Mouse (Mus musculus) C2C12 (cell line): ENCODE measurements around the gene Chp1. TPM values are rescaled to one million over a fixed set of nuclear protein-coding genes. Genes with fewer than 3 reads are reported as not detected.

Experiments
- H3K27me3 ChIP-seq: one replicate; pipeline ENCODE4 v1.6.1; 2011; ENCODE audit not compliant: control insufficient read depth, insufficient read depth, insufficient read length
- H3K36me3 ChIP-seq: one replicate; pipeline ENCODE4 v1.6.1; 2011; ENCODE audit not compliant: control insufficient read depth, insufficient read depth
- H3K4me3 ChIP-seq: one replicate; pipeline ENCODE4 v1.5.1; 2011; ENCODE audit warnings: mild to moderate bottlenecking, control low read depth; ENCODE audit not compliant: poor library complexity, insufficient read depth, severe bottlenecking
- H3K79me2 ChIP-seq: one replicate; pipeline ENCODE4 v1.6.1; 2011; ENCODE audit not compliant: control insufficient read depth, insufficient read depth
- H3K79me3 ChIP-seq: one replicate; pipeline ENCODE4 v1.6.1; 2011; ENCODE audit warnings: low read depth, control low read depth
- H3ac ChIP-seq: one replicate; pipeline ENCODE3; 2011; ENCODE audit warnings: low read depth; ENCODE audit not compliant: control insufficient read depth, insufficient read length
- CEBPB ChIP-seq: IDR thresholded peaks from one replicate; pipeline ENCODE4 v1.6.1; 2011; ENCODE audit warnings: low read depth, mild to moderate bottlenecking, control low read depth, moderate library complexity
- CTCF ChIP-seq: IDR thresholded peaks from one replicate; pipeline ENCODE4 v1.5.1; 2011; ENCODE audit not compliant: control insufficient read depth, insufficient read depth, insufficient read length
- FOSL1 ChIP-seq: IDR thresholded peaks from one replicate; pipeline ENCODE4 v1.8.0; 2011; ENCODE audit warnings: mild to moderate bottlenecking, low read length; ENCODE audit not compliant: poor library complexity, insufficient read depth, severe bottlenecking
- MAX ChIP-seq: IDR thresholded peaks from one replicate; pipeline ENCODE4 v1.6.1; 2011; ENCODE audit warnings: mild to moderate bottlenecking, control low read depth
- MYOD1 ChIP-seq: IDR thresholded peaks from one replicate; pipeline ENCODE4 v1.6.1; 2011; ENCODE audit warnings: low read depth; ENCODE audit not compliant: control insufficient read depth, insufficient read length
- MYOG ChIP-seq: IDR thresholded peaks from one replicate; pipeline ENCODE4 v1.6.1; 2011; ENCODE audit not compliant: control insufficient read depth, insufficient read length; ENCODE audit errors: extremely low read depth
- USF1 ChIP-seq: IDR thresholded peaks from one replicate; pipeline ENCODE4 v1.6.1; 2011; ENCODE audit warnings: low read depth, mild to moderate bottlenecking, control low read depth, moderate library complexity
- polyA plus RNA-seq: library from polyadenylated mRNA; unstranded; fragments of >200 nt; fragmentation: generic; extraction: Trizol; gene quantifications from one replicate; pipeline ENCODE4 v1.2.1, GENCODE M21; 2012; ENCODE audit warnings: missing spikeins

Chp1 gene
- polyA plus RNA-seq, 1 experiment: 51.9 TPM

DNA sequence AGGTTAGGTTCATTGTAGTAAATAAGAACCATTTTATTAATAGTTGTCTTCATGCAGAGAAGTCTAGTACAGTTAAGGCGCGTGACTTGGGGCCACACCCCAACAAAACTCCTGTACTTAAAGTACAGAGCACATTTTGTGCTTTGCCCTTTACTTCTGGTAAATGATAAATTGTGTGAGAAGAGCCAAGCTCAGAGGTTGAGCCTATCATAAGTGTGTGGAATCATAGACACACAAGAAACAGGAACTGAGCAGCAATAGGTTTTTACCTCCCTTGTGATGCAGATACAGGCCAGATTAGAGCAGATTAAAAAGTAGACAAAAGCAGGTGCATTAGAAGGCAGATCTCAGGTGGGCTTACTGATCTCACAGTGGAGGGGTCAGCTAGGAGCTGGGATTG lies 73.8 kb downstream of the Chp1 start:
- peaks cover 23% of the 10 kb centered on the region for H3K36me3 ChIP-seq
- no peak overlapping the region for H3K4me3 ChIP-seq

More for the DNA sequence above, 73.8 kb downstream of the Chp1 start:
- peaks cover 19% of the 10 kb centered on the region for H3K79me3 ChIP-seq
- TF ChIP-seq MYOD1 (no peak), USF1 (no peak), FOSL1 (no peak), MYOG (no peak), CTCF (no peak), MAX (no peak), CEBPB (no peak)
- H3K27me3 ChIP-seq: no peaks in the 10 kb centered on the region
- peaks cover 62% of the 10 kb centered on the region for H3K79me2 ChIP-seq
- no peak overlapping the region for H3ac ChIP-seq

Other genes starting within 250 kb of the Chp1 start
- not detected for gene Dll4, start 221.9 kb upstream of the Chp1 start, polyA plus RNA-seq
- 60.7 TPM for gene Chac1, start 196.5 kb upstream of the Chp1 start, polyA plus RNA-seq
- 5.7 TPM for gene Ino80, start 70.0 kb upstream of the Chp1 start, polyA plus RNA-seq
- gene Exd1, start 70 bp upstream of the Chp1 start, polyA plus RNA-seq: 0.05 TPM
- 6.5 TPM for gene Nusap1, start 70.6 kb downstream of the Chp1 start, polyA plus RNA-seq
- gene Oip5, start 70.8 kb downstream of the Chp1 start, polyA plus RNA-seq: 9.0 TPM
- 13.2 TPM for gene Ndufaf1, start 115.1 kb downstream of the Chp1 start, polyA plus RNA-seq
- 9.5 TPM for gene Rtf1, start 127.4 kb downstream of the Chp1 start, polyA plus RNA-seq
- gene Itpka, start 194.6 kb downstream of the Chp1 start, polyA plus RNA-seq: 0.21 TPM
- gene Ltk, start 212.7 kb downstream of the Chp1 start, polyA plus RNA-seq: 0.01 TPM
- gene Rpap1, start 239.8 kb downstream of the Chp1 start, polyA plus RNA-seq: 14.2 TPM